Comparison of ENCODE assay signal across 16 mouse cellular contexts in the genomic region with DNA sequence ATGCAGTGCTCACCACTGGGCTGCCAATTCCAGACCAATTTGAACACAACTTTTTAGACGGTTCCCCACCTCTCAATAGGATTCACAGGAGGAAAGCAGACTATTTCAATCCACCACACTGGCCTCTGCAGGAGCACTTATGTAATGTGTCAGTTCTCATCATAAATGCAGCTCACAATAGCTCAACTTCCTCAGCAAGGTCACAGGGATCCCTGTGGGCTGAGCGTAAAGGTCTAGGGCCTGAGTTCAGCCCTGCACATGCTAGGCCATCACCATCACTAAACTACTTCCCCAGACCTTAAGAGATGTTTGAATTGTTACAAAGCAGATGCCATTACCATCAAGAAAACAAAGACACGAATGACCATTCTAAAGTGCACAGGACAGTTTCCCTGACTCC. TPM values are rescaled to one million over a fixed set of nuclear protein-coding genes. Genes with fewer than 3 reads are reported as not detected.
A peak's percentile ranks its signal among the peaks of the same experiment; 100 is the strongest.
DNase-seq lines count a peak whose midpoint lies in the region; ATAC-seq and TF ChIP-seq lines count a peak whose summit lies in the region.
"Had no signal": no experiment of that assay in that cellular context is flagged by ENCODE, and none has a peak within 500 bp of the region (broad histone marks: within the 10 kb centered on the region; RNA-seq: fewer than 3 reads in every experiment).

No protein-coding gene starts in this region.

- no peak overlapping the region for H3K4me2 ChIP-seq in hindbrain, postnatal 0 days (ENCODE audit: low read depth, low read length)
- H3K4me2 ChIP-seq in lung, postnatal 0 days (replicated peaks; ENCODE audit: low read depth, low read length) = no peak overlapping the region
- no peak overlapping the region for H3K4me2 ChIP-seq in heart, embryonic 16.5 days (ENCODE audit: low read depth, low read length)
- no peak overlapping the region for H3K4me2 ChIP-seq in stomach, embryonic 16.5 days (ENCODE audit: low read depth, low read length)
- H3K4me2 ChIP-seq: forebrain, embryonic 13.5 days; limb, embryonic 12.5 days; liver, embryonic 13.5 days; midbrain, embryonic 11.5 days had no signal

- H3K27ac ChIP-seq in hindbrain, postnatal 0 days = 0 out of 2 replicates have a peak overlapping the region, but pooled peaks have one; percentile 17
- no peak overlapping the region for H3K27ac ChIP-seq in hindbrain, embryonic 10.5 days
- H3K27ac ChIP-seq in lung, postnatal 0 days (ENCODE audit: low read length) = no peak overlapping the region
- peak overlapping the region; percentile 19 for H3K27ac ChIP-seq in heart, embryonic 16.5 days (ENCODE audit: low read length)
- H3K27ac ChIP-seq in stomach, embryonic 16.5 days (ENCODE audit: low read length) = 0 out of 2 replicates have a peak overlapping the region, but pooled peaks have one; percentile 21
- H3K27ac ChIP-seq: forebrain, embryonic 13.5 days; limb, embryonic 12.5 days; liver, embryonic 13.5 days had no signal

- TF ChIP-seq EP300 in lung, postnatal 0 days (IDR thresholded peaks at IDR 0.05) = no peak

- H3K4me1 ChIP-seq in hindbrain, postnatal 0 days (ENCODE audit: insufficient read depth, low read length) = no peaks in the 10 kb centered on the region
- peaks cover 20% of the 10 kb centered on the region for H3K4me1 ChIP-seq in hindbrain, embryonic 10.5 days (replicated peaks)
- H3K4me1 ChIP-seq in lung, postnatal 0 days (ENCODE audit: insufficient read depth, low read depth, low read length) = 0 out of 2 replicates have a peak, but pooled peaks cover 14% of the 10 kb centered on the region
- peaks cover 14% of the 10 kb centered on the region for H3K4me1 ChIP-seq in lung, adult 2 months (ENCODE audit: control insufficient read depth, insufficient read depth, low read length)
- H3K4me1 ChIP-seq in heart, embryonic 16.5 days (ENCODE audit: control insufficient read depth, insufficient read depth, low read length) = peaks cover 45% of the 10 kb centered on the region
- peaks cover 21% of the 10 kb centered on the region for H3K4me1 ChIP-seq in stomach, embryonic 16.5 days (ENCODE audit: control insufficient read depth, insufficient read depth, low read length)

- TF ChIP-seq POLR2A in lung, adult 2 months (IDR thresholded peaks at IDR 0.05; ENCODE audit: borderline replicate concordance, extremely low read depth, low read depth, low read length) = no peak

- no peaks in the 10 kb centered on the region for H3K9me3 ChIP-seq in hindbrain, postnatal 0 days (ENCODE audit: low read length)
- H3K9me3 ChIP-seq in hindbrain, embryonic 10.5 days = no peaks in the 10 kb centered on the region
- no peaks in the 10 kb centered on the region for H3K9me3 ChIP-seq in lung, postnatal 0 days (ENCODE audit: low read length)
- no peaks in the 10 kb centered on the region for H3K9me3 ChIP-seq in heart, embryonic 16.5 days (replicated peaks; ENCODE audit: control insufficient read depth, low read length)
- H3K9me3 ChIP-seq in stomach, embryonic 16.5 days (replicated peaks; ENCODE audit: control insufficient read depth, low read length) = no peaks in the 10 kb centered on the region
- H3K9me3 ChIP-seq: forebrain, embryonic 13.5 days; G1E; limb, embryonic 12.5 days; liver, embryonic 13.5 days had no signal

- no peak for DNase-seq in hindbrain, postnatal 0 days (ENCODE audit: low spot score)
- no peak for DNase-seq in hindbrain, embryonic 10.5 days (ENCODE audit: low spot score)
- DNase-seq in lung, postnatal 0 days (ENCODE audit: low spot score) = no peak
- DNase-seq in lung, adult 2 months = no peak
- DNase-seq in frontal cortex, postnatal 10 days (ENCODE audit: low spot score in 2 of 2) = no peak
- DNase-seq: cerebellum, postnatal 14 days; kidney, postnatal 10 days; liver, embryonic 13.5 days; lung, postnatal 14 days; thymus, postnatal 4 days had no signal

- ATAC-seq in hindbrain, postnatal 0 days = no peak
- ATAC-seq in lung, postnatal 0 days = no peak
- ATAC-seq in heart, embryonic 16.5 days (replicated peaks; ENCODE audit: extremely low read depth, insufficient read depth, low FRiP score) = no peak; the same call in 1 of the 2 replicates
- ATAC-seq in stomach, embryonic 16.5 days (ENCODE audit: insufficient read depth, low FRiP score) = no peak
- ATAC-seq: forebrain, embryonic 13.5 days had no signal

- no peak overlapping the region for H3K4me3 ChIP-seq in hindbrain, postnatal 0 days (ENCODE audit: low read length)
- no peak overlapping the region for H3K4me3 ChIP-seq in hindbrain, embryonic 10.5 days
- no peak overlapping the region for H3K4me3 ChIP-seq in lung, postnatal 0 days (ENCODE audit: low read depth, low read length)
- no peak overlapping the region for H3K4me3 ChIP-seq in lung, adult 2 months (replicated peaks; ENCODE audit: extremely low read depth, low read depth, low read length)
- no peak overlapping the region for H3K4me3 ChIP-seq in heart, embryonic 16.5 days (ENCODE audit: low read length)
- H3K4me3 ChIP-seq in stomach, embryonic 16.5 days (replicated peaks; ENCODE audit: low read length) = no peak overlapping the region
- H3K4me3 ChIP-seq: forebrain, embryonic 13.5 days; limb, embryonic 12.5 days; liver, embryonic 13.5 days had no signal

- 60% methylated on average over 3 of the region's 3 CpGs for WGBS in hindbrain, postnatal 0 days
- WGBS in hindbrain, embryonic 10.5 days = 68% methylated on average over 3 of the region's 3 CpGs
- WGBS in lung, postnatal 0 days = 50% methylated on average over 3 of the region's 3 CpGs
- 32% methylated on average over 3 of the region's 3 CpGs for WGBS in lung, adult 2 months
- 56% methylated on average over 3 of the region's 3 CpGs for WGBS in heart, embryonic 16.5 days
- 65% methylated on average over 3 of the region's 3 CpGs for WGBS in stomach, embryonic 16.5 days

- no peaks in the 10 kb centered on the region for H3K27me3 ChIP-seq in hindbrain, postnatal 0 days (ENCODE audit: insufficient read depth, low read length)
- H3K27me3 ChIP-seq in hindbrain, embryonic 10.5 days (ENCODE audit: insufficient read depth, poor library complexity, severe bottlenecking) = no peaks in the 10 kb centered on the region
- H3K27me3 ChIP-seq in lung, postnatal 0 days (replicated peaks; ENCODE audit: insufficient read depth, low read length) = no peaks in the 10 kb centered on the region
- no peaks in the 10 kb centered on the region for H3K27me3 ChIP-seq in heart, embryonic 16.5 days (ENCODE audit: control insufficient read depth, insufficient read depth, low read length)
- no peaks in the 10 kb centered on the region for H3K27me3 ChIP-seq in stomach, embryonic 16.5 days (ENCODE audit: control insufficient read depth, insufficient read depth, low read length)
- H3K27me3 ChIP-seq: forebrain, embryonic 13.5 days; limb, embryonic 12.5 days; liver, embryonic 13.5 days had no signal

- no peaks in the 10 kb centered on the region for H3K36me3 ChIP-seq in hindbrain, postnatal 0 days (ENCODE audit: insufficient read depth, low read length)
- H3K36me3 ChIP-seq in hindbrain, embryonic 10.5 days = peaks cover 38% of the 10 kb centered on the region
- H3K36me3 ChIP-seq in lung, postnatal 0 days (ENCODE audit: insufficient read depth, low read length) = no peaks in the 10 kb centered on the region
- no peaks in the 10 kb centered on the region for H3K36me3 ChIP-seq in heart, embryonic 16.5 days (ENCODE audit: control insufficient read depth, insufficient read depth)
- H3K36me3 ChIP-seq in stomach, embryonic 16.5 days (ENCODE audit: control insufficient read depth, insufficient read depth, low read length) = no peaks in the 10 kb centered on the region

- TF ChIP-seq CTCF in hindbrain, postnatal 0 days (IDR thresholded peaks at IDR 0.05; ENCODE audit: low read depth) = no peak
- TF ChIP-seq CTCF in lung, postnatal 0 days (IDR thresholded peaks at IDR 0.05) = peak; percentile 12; the same call in 1 of the 2 replicates
- no peak for TF ChIP-seq CTCF in lung, adult 2 months (IDR thresholded peaks at IDR 0.05; ENCODE audit: insufficient read depth, low read length)

- no peak overlapping the region for H3K9ac ChIP-seq in hindbrain, postnatal 0 days (replicated peaks; ENCODE audit: low read length)
- H3K9ac ChIP-seq in lung, postnatal 0 days (replicated peaks; ENCODE audit: low read depth) = no peak overlapping the region
- no peak overlapping the region for H3K9ac ChIP-seq in heart, embryonic 16.5 days (ENCODE audit: low read length)
- no peak overlapping the region for H3K9ac ChIP-seq in stomach, embryonic 16.5 days (ENCODE audit: low read length)
- H3K9ac ChIP-seq: forebrain, embryonic 13.5 days; limb, embryonic 12.5 days; liver, embryonic 13.5 days had no signal

RNA-seq across cellular contexts. Expression of gene Tmem131, which starts 58.9 kb away (rescaled TPM):
- total RNA-seq in hindbrain, postnatal 0 days (2014; rRNA removed) = 21.5 and 22.9 TPM in 2 replicates
- 8.0 and 8.9 TPM in 2 replicates for polyA plus RNA-seq in hindbrain, postnatal 0 days (2015; fragmentation: Nextera tagmentation; extraction: Ambion mirVana)
- polyA plus RNA-seq in hindbrain, embryonic 10.5 days (2016; fragmentation: Nextera tagmentation; extraction: Ambion mirVana) = 11.0 and 12.7 TPM in 2 replicates
- polyA plus RNA-seq in lung, postnatal 0 days (2015; fragmentation: Nextera tagmentation; extraction: Ambion mirVana) = 5.9 and 6.0 TPM in 2 replicates
- 18.0 and 20.5 TPM in 2 replicates for polyA plus RNA-seq in lung, adult 2 months (2012; rRNA removed)
- 8.9 and 9.0 TPM in 2 replicates for polyA plus RNA-seq in heart, embryonic 16.5 days (2015; fragmentation: Nextera tagmentation; extraction: Ambion mirVana)
- 12.9 and 13.1 TPM in 2 replicates for polyA plus RNA-seq in stomach, embryonic 16.5 days (2015; fragmentation: Nextera tagmentation; extraction: Ambion mirVana)

Comparison
In these comparisons a context has a peak if more than half of its experiments do, and no peak if none do; other contexts are left out.
1. H3K27ac ChIP-seq: peak in hindbrain, postnatal 0 days (single experiment), heart, embryonic 16.5 days (single experiment) and stomach, embryonic 16.5 days (single experiment); none in hindbrain, embryonic 10.5 days (single experiment) and lung, postnatal 0 days (single experiment).